Mouse (Mus musculus) lung, postnatal 0 days (tissue): ENCODE measurements around the gene Sbk3. TPM values are rescaled to one million over a fixed set of nuclear protein-coding genes. Genes with fewer than 3 reads are reported as not detected.
A peak's percentile ranks its signal among the peaks of the same experiment; 100 is the strongest.

ENCODE experiments used
- ATAC-seq: fragments of 200-750 bp; cut with Nextera tagmentation; 2 replicates; pipeline ENCODE4 v1.8.0; 2017; ENCODE audit warnings: moderate library complexity
- DNase-seq: peaks from one replicate; pipeline ENCODE4 v3.0.0-alpha.2; 2016; ENCODE audit warnings: low spot score
- H3K27ac ChIP-seq: fragments of 300-500 bp; sonication (generic); 2 replicates; pipeline ENCODE4 v1.5.1; 2014; ENCODE audit warnings: antibody characterized with exemption, mild to moderate bottlenecking, low read length, mixed read lengths
- H3K27me3 ChIP-seq: fragments of 300-500 bp; sonication (generic); replicated peaks from 2 replicates; pipeline ENCODE4 v1.6.1; 2014; ENCODE audit warnings: low read length, mixed read lengths; ENCODE audit not compliant: insufficient read depth
- H3K36me3 ChIP-seq: fragments of 300-500 bp; sonication (generic); 2 replicates; pipeline ENCODE4 v1.6.1; 2014; ENCODE audit warnings: low read length, mixed read lengths; ENCODE audit not compliant: insufficient read depth
- H3K4me1 ChIP-seq: fragments of 300-500 bp; sonication (generic); 2 replicates; pipeline ENCODE4 v1.6.1; 2014; ENCODE audit warnings: antibody characterized with exemption, low read depth, low read length, mixed read lengths; ENCODE audit not compliant: insufficient read depth
- H3K4me2 ChIP-seq: fragments of 300-500 bp; sonication (generic); replicated peaks from 2 replicates; pipeline ENCODE4 v1.6.1; 2014; ENCODE audit warnings: low read depth, mild to moderate bottlenecking, low read length, moderate library complexity, mixed read lengths
- H3K4me3 ChIP-seq: fragments of 300-500 bp; sonication (generic); 2 replicates; pipeline ENCODE4 v1.5.1; 2014; ENCODE audit warnings: low read depth, low read length
- H3K9ac ChIP-seq: fragments of 300-500 bp; sonication (generic); replicated peaks from 2 replicates; pipeline ENCODE4 v1.6.1; 2014; ENCODE audit warnings: low read depth, mild to moderate bottlenecking
- H3K9me3 ChIP-seq: fragments of 300-500 bp; sonication (generic); 2 replicates; pipeline ENCODE4 v1.6.1; 2016; ENCODE audit warnings: low read length, mixed read lengths
- CTCF ChIP-seq: IDR thresholded peaks from 2 replicates; pipeline ENCODE4 v1.5.1; 2016; ENCODE audit warnings: antibody characterized with exemption, mild to moderate bottlenecking
- EP300 ChIP-seq: IDR thresholded peaks from 2 replicates; pipeline ENCODE4 v1.6.1; 2016; ENCODE audit warnings: antibody characterized with exemption, mild to moderate bottlenecking, control low read depth
- WGBS: fragments of 180-500 bp; shearing (Covaris S2); extraction: QIAGEN DNeasy Blood & Tissue Kit; methylation state at CpG from one replicate; pipeline ENCODE4 v1.1.7; 2014; 5-methylcytosine and 5-hydroxymethylcytosine counted together
- polyA plus RNA-seq: library from polyadenylated mRNA; unstranded; fragments of >200 nt; fragmentation: Nextera tagmentation; extraction: Ambion mirVana; gene quantifications from 2 replicates; pipeline ENCODE4 v1.2.1, GENCODE M21; 2015

Gene Sbk3
- polyA plus RNA-seq, 1 experiment from 2014 or later, result 0.37 TPM

GRCm38 (mm10) chr7:4950561-4951342 is 20.2 kb downstream of the Sbk3 start:
- no peak overlapping the region for H3K4me2 ChIP-seq
- no peaks in the 10 kb centered on the region for H3K27me3 ChIP-seq
- no peak overlapping the region for H3K9ac ChIP-seq
- no peak overlapping the region for H3K4me3 ChIP-seq
- H3K36me3 ChIP-seq, result no peaks in the 10 kb centered on the region
- WGBS, result 80% methylated on average over 19 of the region's 19 CpGs
- no peak for DNase-seq
- no peak overlapping the region for H3K27ac ChIP-seq
- no peaks in the 10 kb centered on the region for H3K9me3 ChIP-seq
- no peak for TF ChIP-seq CTCF
- no peak for TF ChIP-seq EP300
- ATAC-seq, result no peak
- no peaks in the 10 kb centered on the region for H3K4me1 ChIP-seq

GRCm38 (mm10) chr7:4948386-4948785 is 22.6 kb downstream of the Sbk3 start:
- H3K9ac ChIP-seq, result no peak overlapping the region
- ATAC-seq (no peak), DNase-seq (no peak)
- H3K4me1 ChIP-seq, result no peaks in the 10 kb centered on the region
- H3K27ac ChIP-seq, result no peak overlapping the region
- 29% methylated on average over 6 of the region's 6 CpGs for WGBS
- H3K27me3 ChIP-seq, result no peaks in the 10 kb centered on the region
- no peaks in the 10 kb centered on the region for H3K36me3 ChIP-seq
- TF ChIP-seq CTCF, result no peak
- TF ChIP-seq EP300, result no peak
- H3K4me3 ChIP-seq, result no peak overlapping the region
- H3K9me3 ChIP-seq, result no peaks in the 10 kb centered on the region
- H3K4me2 ChIP-seq, result no peak overlapping the region

- Histone ChIP-seq H3K4me2 (no peak overlapping the region), H3K27me3 (no peaks in the 10 kb centered on the region), H3K9ac (no peak overlapping the region), H3K36me3 (no peaks in the 10 kb centered on the region), H3K4me3 (no peak overlapping the region), H3K4me1 (no peaks in the 10 kb centered on the region), H3K9me3 (no peaks in the 10 kb centered on the region), H3K27ac (no peak overlapping the region)
- WGBS, result 13% methylated on average over 2 of the region's 2 CpGs
- 0 out of 2 replicates have a peak, but pooled peaks have one; percentile 13 for ATAC-seq
- no peak for DNase-seq
- TF ChIP-seq CTCF (no peak), EP300 (no peak)
Observed at GRCm38 (mm10) chr7:4947855-4948254, 23.1 kb downstream of the Sbk3 start.

- TF ChIP-seq CTCF (peak; percentile 99), EP300 (no peak)
- H3K27ac ChIP-seq, result no peak overlapping the region
- no peaks in the 10 kb centered on the region for H3K36me3 ChIP-seq
- WGBS, result 14% methylated on average over 15 of the region's 15 CpGs
- ATAC-seq (peak; percentile 88), DNase-seq (peak; percentile 95)
- no peaks in the 10 kb centered on the region for H3K9me3 ChIP-seq
- peak overlapping the region; percentile 46 for H3K4me2 ChIP-seq
- no peaks in the 10 kb centered on the region for H3K27me3 ChIP-seq
- no peak overlapping the region for H3K9ac ChIP-seq
- H3K4me1 ChIP-seq, result no peaks in the 10 kb centered on the region
- H3K4me3 ChIP-seq, result no peak overlapping the region
Observed at GRCm38 (mm10) chr7:4943223-4943815, 27.6 kb downstream of the Sbk3 start.

- WGBS, result 49% methylated on average over 5 of the region's 5 CpGs
- no peak for ATAC-seq
Observed at GRCm38 (mm10) chr7:4942673-4943072, 28.3 kb downstream of the Sbk3 start.

GRCm38 (mm10) chr7:4940068-4940479 is 30.9 kb downstream of the Sbk3 start:
- H3K4me1 ChIP-seq, result no peaks in the 10 kb centered on the region
- H3K4me2 ChIP-seq, result no peak overlapping the region
- H3K9ac ChIP-seq, result no peak overlapping the region
- DNase-seq (peak; percentile 87), ATAC-seq (peak; percentile 73)
- H3K27me3 ChIP-seq, result no peaks in the 10 kb centered on the region
- TF ChIP-seq EP300, result no peak
- peak; percentile 93 for TF ChIP-seq CTCF
- no peaks in the 10 kb centered on the region for H3K9me3 ChIP-seq
- H3K36me3 ChIP-seq, result no peaks in the 10 kb centered on the region
- 16% methylated on average over 9 of the region's 9 CpGs for WGBS
- H3K27ac ChIP-seq, result no peak overlapping the region
- no peak overlapping the region for H3K4me3 ChIP-seq

More at GRCm38 (mm10) chr7:4942673-4943072, 28.3 kb downstream of the Sbk3 start:
- Histone ChIP-seq H3K9ac (no peak overlapping the region), H3K4me2 (no peak overlapping the region), H3K36me3 (no peaks in the 10 kb centered on the region), H3K27ac (no peak overlapping the region), H3K4me3 (no peak overlapping the region), H3K27me3 (no peaks in the 10 kb centered on the region), H3K4me1 (no peaks in the 10 kb centered on the region), H3K9me3 (no peaks in the 10 kb centered on the region)
- no peak for DNase-seq
- TF ChIP-seq CTCF (no peak), EP300 (no peak)
